Mouse (Mus musculus): ENCODE measurements around the gene Epop.

DNA sequence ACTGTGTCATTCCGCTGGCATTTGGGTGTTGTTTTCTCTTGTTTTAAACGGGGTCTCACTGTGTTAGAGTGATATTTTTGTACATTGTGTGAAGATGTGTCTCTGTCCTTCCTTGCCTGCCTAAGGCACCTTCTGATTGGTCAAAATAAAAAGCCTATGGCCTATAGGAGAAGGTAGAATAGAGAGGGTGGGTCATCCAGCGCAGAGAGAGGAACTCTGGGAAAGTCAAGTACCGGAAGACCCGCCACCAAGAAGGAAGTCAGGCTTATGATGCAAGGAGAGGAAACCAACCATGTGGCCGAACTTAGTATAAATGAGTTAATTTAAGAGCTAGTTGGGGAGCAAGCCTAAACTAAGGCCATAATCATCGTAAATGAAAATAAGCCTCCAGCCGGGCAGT is 30.4 kb downstream of the Epop start:
- TF ChIP-seq CTCF (IDR thresholded peaks at IDR 0.05) = no peak
- no peak for TF ChIP-seq EP300 (IDR thresholded peaks at IDR 0.05)
